Mouse (Mus musculus): ENCODE results near the gene Nucb1. TPM values are rescaled to one million over a fixed set of nuclear protein-coding genes. Genes with fewer than 3 reads are reported as not detected.
A peak's percentile ranks its signal among the peaks of the same experiment; 100 is the strongest.
"Not testable (repeated sequence)": the region's sequence is repeated elsewhere in the genome, so short reads cannot be mapped to it uniquely, and the experiment has no call there.

The Nucb1 gene
- polyA plus RNA-seq, 1 experiment from 2014 or later, result 125 TPM

- peak overlapping the region; percentile 66 for H3K4me3 ChIP-seq
- no peak for DNase-seq (ENCODE audit: low spot score)
- H3K9me3 ChIP-seq (replicated peaks), result no peaks in the 10 kb centered on the region
- H3K27ac ChIP-seq, result peak overlapping the region; percentile 92
- H3K27me3 ChIP-seq (ENCODE audit: low read depth, poor library complexity, severe bottlenecking), result no peaks in the 10 kb centered on the region
- peaks cover 40% of the 10 kb centered on the region for H3K4me1 ChIP-seq
- 58% methylated on average over 16 of the region's 16 CpGs for WGBS
- peaks cover 19% of the 10 kb centered on the region for H3K36me3 ChIP-seq
These were observed 12.1 kb upstream of the Nucb1 start for GRCm38 (mm10) chr7:45522194-45522752.

GRCm38 (mm10) chr7:45521728-45522184, 11.6 kb upstream of the Nucb1 start:
- Histone ChIP-seq H3K4me1 (peaks cover 40% of the 10 kb centered on the region), H3K27ac (peak overlapping the region; percentile 92), H3K4me3 (peak overlapping the region; percentile 66), H3K27me3 (ENCODE audit: low read depth, poor library complexity, severe bottlenecking) (no peaks in the 10 kb centered on the region), H3K9me3 (replicated peaks) (no peaks in the 10 kb centered on the region), H3K36me3 (peaks cover 19% of the 10 kb centered on the region)
- peak; percentile 88 for DNase-seq (ENCODE audit: low spot score)
- under 1% methylated on average over 28 of the region's 28 CpGs for WGBS

- Histone ChIP-seq H3K27ac (no peak overlapping the region), H3K36me3 (peaks cover 19% of the 10 kb centered on the region), H3K9me3 (replicated peaks) (no peaks in the 10 kb centered on the region), H3K4me1 (peaks cover 43% of the 10 kb centered on the region), H3K4me3 (no peak overlapping the region), H3K27me3 (ENCODE audit: low read depth, poor library complexity, severe bottlenecking) (no peaks in the 10 kb centered on the region)
- 94% methylated on average over 7 of the region's 7 CpGs for WGBS
- no peak for DNase-seq (ENCODE audit: low spot score)
These were observed 10.4 kb upstream of the Nucb1 start for GRCm38 (mm10) chr7:45520605-45521004.

GRCm38 (mm10) chr7:45519345-45520120, 9.3 kb upstream of the Nucb1 start:
- DNase-seq (ENCODE audit: low spot score), result no peak
- Histone ChIP-seq H3K27me3 (ENCODE audit: low read depth, poor library complexity, severe bottlenecking) (no peaks in the 10 kb centered on the region), H3K36me3 (peaks cover 15% of the 10 kb centered on the region), H3K4me1 (peaks cover 38% of the 10 kb centered on the region), H3K9me3 (replicated peaks) (no peaks in the 10 kb centered on the region), H3K4me3 (no peak overlapping the region), H3K27ac (no peak overlapping the region)
- WGBS, result 77% methylated on average over 8 of the region's 8 CpGs

GRCm38 (mm10) chr7:45518618-45519017, 8.4 kb upstream of the Nucb1 start:
- H3K9me3 ChIP-seq (replicated peaks), result no peaks in the 10 kb centered on the region
- peaks cover 33% of the 10 kb centered on the region for H3K4me1 ChIP-seq
- no peaks in the 10 kb centered on the region for H3K27me3 ChIP-seq (ENCODE audit: low read depth, poor library complexity, severe bottlenecking)
- no peak overlapping the region for H3K4me3 ChIP-seq
- H3K27ac ChIP-seq, result no peak overlapping the region
- 94% methylated on average over 16 of the region's 16 CpGs for WGBS
- DNase-seq (ENCODE audit: low spot score), result no peak
- H3K36me3 ChIP-seq, result peaks cover 8% of the 10 kb centered on the region

- not testable (repeated sequence) for H3K27me3 ChIP-seq (ENCODE audit: low read depth, poor library complexity, severe bottlenecking); H3K9me3 ChIP-seq (replicated peaks); H3K36me3 ChIP-seq; H3K27ac ChIP-seq; H3K4me3 ChIP-seq; DNase-seq (ENCODE audit: low spot score)
- peaks cover 17% of the 10 kb centered on the region for H3K4me1 ChIP-seq
- WGBS, result 74% methylated on average over 5 of the region's 5 CpGs
These were observed 6.6 kb upstream of the Nucb1 start for GRCm38 (mm10) chr7:45516846-45517245.

- peak overlapping the region; percentile 7 for H3K4me3 ChIP-seq
- 17% methylated on average over 16 of the region's 16 CpGs for WGBS
- H3K27ac ChIP-seq, result no peak overlapping the region
- peaks cover 11% of the 10 kb centered on the region for H3K4me1 ChIP-seq
- no peaks in the 10 kb centered on the region for H3K27me3 ChIP-seq (ENCODE audit: low read depth, poor library complexity, severe bottlenecking)
- H3K9me3 ChIP-seq (replicated peaks), result no peaks in the 10 kb centered on the region
- peak; percentile 45 for DNase-seq (ENCODE audit: low spot score)
- H3K36me3 ChIP-seq, result no peaks in the 10 kb centered on the region
These were observed 5.2 kb upstream of the Nucb1 start for GRCm38 (mm10) chr7:45515436-45515835.

GRCm38 (mm10) chr7:45514411-45514810, 4.2 kb upstream of the Nucb1 start:
- H3K4me3 ChIP-seq, result no peak overlapping the region
- no peaks in the 10 kb centered on the region for H3K36me3 ChIP-seq
- no peaks in the 10 kb centered on the region for H3K9me3 ChIP-seq (replicated peaks)
- peaks cover 16% of the 10 kb centered on the region for H3K4me1 ChIP-seq
- 85% methylated on average over 7 of the region's 7 CpGs for WGBS
- no peaks in the 10 kb centered on the region for H3K27me3 ChIP-seq (ENCODE audit: low read depth, poor library complexity, severe bottlenecking)
- no peak for DNase-seq (ENCODE audit: low spot score)
- H3K27ac ChIP-seq, result no peak overlapping the region

GRCm38 (mm10) chr7:45509181-45509882, 874 bp downstream of the Nucb1 start:
- WGBS, result 38% methylated on average over 19 of the region's 19 CpGs
- Histone ChIP-seq H3K27ac (peak overlapping the region; percentile 95), H3K4me1 (peaks cover 15% of the 10 kb centered on the region), H3K4me3 (peak overlapping the region; percentile 75), H3K9me3 (replicated peaks) (no peaks in the 10 kb centered on the region), H3K36me3 (peaks cover 42% of the 10 kb centered on the region), H3K27me3 (ENCODE audit: low read depth, poor library complexity, severe bottlenecking) (no peaks in the 10 kb centered on the region)
- no peak for DNase-seq (ENCODE audit: low spot score)

- no peaks in the 10 kb centered on the region for H3K9me3 ChIP-seq (replicated peaks)
- 0 out of 2 replicates have a peak overlapping the region, but pooled peaks have one; percentile 14 for H3K27ac ChIP-seq
- H3K36me3 ChIP-seq, result peaks cover 44% of the 10 kb centered on the region
- WGBS, result 87% methylated on average over 6 of the region's 6 CpGs
- H3K4me3 ChIP-seq, result peak overlapping the region; percentile 75
- H3K4me1 ChIP-seq, result peaks cover 15% of the 10 kb centered on the region
- DNase-seq (ENCODE audit: low spot score), result no peak
- H3K27me3 ChIP-seq (ENCODE audit: low read depth, poor library complexity, severe bottlenecking), result no peaks in the 10 kb centered on the region
These were observed 1.6 kb downstream of the Nucb1 start for GRCm38 (mm10) chr7:45508561-45508960.

- Histone ChIP-seq H3K27me3 (ENCODE audit: low read depth, poor library complexity, severe bottlenecking) (no peaks in the 10 kb centered on the region), H3K36me3 (peaks cover 53% of the 10 kb centered on the region), H3K27ac (no peak overlapping the region), H3K4me3 (no peak overlapping the region), H3K9me3 (replicated peaks) (no peaks in the 10 kb centered on the region), H3K4me1 (peaks cover 15% of the 10 kb centered on the region)
- 96% methylated on average over 6 of the region's 6 CpGs for WGBS
- DNase-seq (ENCODE audit: low spot score), result no peak
These were observed 2.6 kb downstream of the Nucb1 start for GRCm38 (mm10) chr7:45507583-45507982.

- Histone ChIP-seq H3K27ac (no peak overlapping the region), H3K9me3 (replicated peaks) (no peaks in the 10 kb centered on the region), H3K4me1 (no peaks in the 10 kb centered on the region), H3K36me3 (peaks cover 98% of the 10 kb centered on the region), H3K4me3 (no peak overlapping the region), H3K27me3 (ENCODE audit: low read depth, poor library complexity, severe bottlenecking) (no peaks in the 10 kb centered on the region)
- 97% methylated on average over 6 of the region's 6 CpGs for WGBS
- DNase-seq (ENCODE audit: low spot score), result no peak
These were observed 11.8 kb downstream of the Nucb1 start for GRCm38 (mm10) chr7:45498427-45498826.

- Histone ChIP-seq H3K36me3 (peaks cover 77% of the 10 kb centered on the region), H3K4me3 (no peak overlapping the region), H3K4me1 (peaks cover 16% of the 10 kb centered on the region), H3K9me3 (replicated peaks) (no peaks in the 10 kb centered on the region), H3K27me3 (ENCODE audit: low read depth, poor library complexity, severe bottlenecking) (no peaks in the 10 kb centered on the region), H3K27ac (no peak overlapping the region)
- 85% methylated on average over 9 of the region's 9 CpGs for WGBS
- DNase-seq (ENCODE audit: low spot score), result no peak
These were observed 15.7 kb downstream of the Nucb1 start for GRCm38 (mm10) chr7:45494548-45494947.
